Mouse (Mus musculus): ENCODE data around the gene Rgs6.

Gene Rgs6

DNA sequence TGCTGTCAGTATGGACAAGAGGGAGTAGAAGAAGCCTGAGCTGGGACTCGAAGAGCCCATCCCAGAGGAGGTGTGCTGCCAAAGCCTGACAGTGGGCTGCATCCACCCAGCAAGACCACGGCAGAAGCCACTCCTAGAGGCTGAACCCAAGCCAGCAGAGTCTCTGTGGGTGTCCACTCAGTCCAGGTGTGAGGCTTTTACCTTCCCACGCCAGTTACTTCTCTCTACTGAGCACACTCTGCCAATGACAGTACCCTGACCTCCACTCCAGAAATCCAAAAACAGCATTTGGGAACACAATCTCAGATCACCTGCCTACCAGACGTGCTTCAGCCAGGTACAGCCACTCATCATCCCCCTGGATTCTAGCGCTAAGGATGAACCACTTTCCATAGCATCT, 619.4 kb downstream of the Rgs6 start:
- DNase-seq (ENCODE audit: low spot score) = no peak

- no peak for DNase-seq (ENCODE audit: low spot score)
These were observed 619.9 kb downstream of the Rgs6 start for GRCm38 (mm10) chr12:83208011-83208410.

DNA sequence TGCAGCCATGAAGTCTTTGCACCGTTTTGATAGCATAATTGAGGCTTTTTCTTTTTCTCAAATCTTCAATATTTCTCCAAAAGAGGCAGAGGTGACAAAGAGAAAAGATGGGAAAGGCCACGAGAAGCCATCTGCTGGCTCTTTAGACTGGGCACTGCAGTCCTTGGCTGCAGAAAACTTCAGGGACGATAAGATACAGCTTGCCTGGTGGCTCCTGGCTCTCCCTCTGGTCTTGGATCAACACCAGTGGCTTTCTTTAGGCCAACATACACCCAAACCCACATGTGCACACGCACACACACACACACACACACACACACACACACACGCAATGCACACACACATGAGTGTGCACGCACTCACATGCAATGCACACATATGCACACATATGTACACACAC, 620.7 kb downstream of the Rgs6 start:
- no peak for DNase-seq (ENCODE audit: low spot score)

DNA sequence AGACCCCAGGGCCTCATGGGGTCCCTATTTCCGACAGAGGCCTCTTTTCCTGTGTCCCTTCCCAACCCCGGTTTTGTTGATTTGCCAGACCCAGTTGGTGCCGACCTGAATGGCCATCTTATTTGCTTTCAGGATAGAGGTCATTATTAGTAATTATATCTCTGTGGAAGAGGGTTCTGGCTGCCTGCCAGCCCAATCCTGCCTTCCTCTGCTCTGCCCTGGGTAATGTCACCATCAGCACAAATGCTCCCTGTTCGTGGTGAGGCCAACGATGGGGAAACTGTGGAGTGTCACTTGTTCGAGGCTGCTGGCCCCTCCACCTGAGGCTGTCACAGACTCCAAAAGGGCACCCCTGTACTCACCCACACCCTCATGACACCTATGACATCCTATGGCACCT, 621.4 kb downstream of the Rgs6 start:
- peak; percentile 41 for DNase-seq (ENCODE audit: low spot score)

- no peak for DNase-seq (ENCODE audit: low spot score)
These were observed 622.2 kb downstream of the Rgs6 start for GRCm38 (mm10) chr12:83210294-83210693.

- no peak for DNase-seq (ENCODE audit: low spot score)
These were observed 622.6 kb downstream of the Rgs6 start for GRCm38 (mm10) chr12:83210735-83211134.

- no peak for DNase-seq (ENCODE audit: low spot score)
These were observed 623.2 kb downstream of the Rgs6 start for GRCm38 (mm10) chr12:83211146-83211822.

All from ovary, postnatal 36 days (tissue).